Mouse (Mus musculus): ENCODE data around the gene Myh11.

DNA sequence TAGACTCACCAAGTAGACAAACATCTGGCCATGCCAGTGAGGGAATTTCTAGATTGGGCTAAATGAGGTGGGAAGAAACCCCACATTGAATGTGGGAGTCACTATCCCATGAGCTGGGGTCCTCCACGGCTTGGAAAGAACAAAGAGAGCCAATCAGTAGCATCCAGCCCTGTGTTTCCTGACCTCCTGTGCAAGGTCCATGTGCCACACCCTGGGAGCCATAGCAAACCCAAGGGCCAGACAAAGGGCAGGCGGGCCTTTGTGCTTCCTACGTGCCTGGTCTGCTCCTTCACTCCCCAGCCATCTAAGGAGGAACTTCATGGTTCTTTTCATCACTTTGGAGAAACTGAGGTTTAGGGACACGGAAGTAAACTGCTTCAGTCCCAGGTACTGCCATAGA, 38.3 kb downstream of the Myh11 start:
- TF ChIP-seq EP300 (IDR thresholded peaks at IDR 0.05; ENCODE audit: insufficient read depth, low read depth, low read length) (no peak), CTCF (IDR thresholded peaks at IDR 0.05) (no peak)
